Mouse (Mus musculus) intestine, embryonic 15.5 days (tissue): Measurements from ENCODE around the gene Snrnp35. TPM values are rescaled to one million over a fixed set of nuclear protein-coding genes. Genes with fewer than 3 reads are reported as not detected.
A peak's percentile ranks its signal among the peaks of the same experiment; 100 is the strongest.

Experiments used
- ATAC-seq: fragments of 200-750 bp; cut with Nextera tagmentation; 2 replicates; pipeline ENCODE4 v1.8.0; 2017; ENCODE audit warnings: moderate TSS enrichment, moderate library complexity
- H3K27ac ChIP-seq: fragments of 300-500 bp; sonication (generic); 2 replicates; pipeline ENCODE4 v1.5.1; 2015; ENCODE audit warnings: mild to moderate bottlenecking, inconsistent platforms
- H3K27me3 ChIP-seq: fragments of 300-500 bp; sonication (generic); replicated peaks from 2 replicates; pipeline ENCODE4 v1.6.1; 2015; ENCODE audit warnings: inconsistent platforms
- H3K36me3 ChIP-seq: fragments of 300-500 bp; sonication (generic); 2 replicates; pipeline ENCODE4 v1.6.1; 2015; ENCODE audit warnings: inconsistent platforms
- H3K4me1 ChIP-seq: fragments of 300-500 bp; sonication (generic); replicated peaks from 2 replicates; pipeline ENCODE4 v1.6.1; 2015; ENCODE audit warnings: inconsistent platforms
- H3K4me2 ChIP-seq: fragments of 300-500 bp; sonication (generic); replicated peaks from 2 replicates; pipeline ENCODE4 v1.6.1; 2015; ENCODE audit warnings: mild to moderate bottlenecking, inconsistent platforms
- H3K4me3 ChIP-seq: fragments of 300-500 bp; sonication (generic); replicated peaks from 2 replicates; pipeline ENCODE4 v1.5.1; 2015; ENCODE audit warnings: inconsistent platforms
- H3K9ac ChIP-seq: fragments of 300-500 bp; sonication (generic); 2 replicates; pipeline ENCODE4 v1.6.1; 2015; ENCODE audit warnings: inconsistent platforms
- H3K9me3 ChIP-seq: fragments of 300-500 bp; sonication (generic); 2 replicates; pipeline ENCODE4 v1.6.1; 2016; ENCODE audit warnings: inconsistent platforms
- WGBS: fragments of 180-500 bp; shearing (Covaris S2); methylation state at CpG from one replicate; pipeline ENCODE4 v1.1.7; 2015; 5-methylcytosine and 5-hydroxymethylcytosine counted together
- polyA plus RNA-seq: library from polyadenylated mRNA; unstranded; fragments of >200 nt; fragmentation: Nextera tagmentation; extraction: Ambion mirVana; gene quantifications from 2 replicates; pipeline ENCODE4 v1.2.1, GENCODE M21; 2015

The Snrnp35 gene
- polyA plus RNA-seq, 1 experiment from 2014 or later = 21.4 TPM

DNA sequence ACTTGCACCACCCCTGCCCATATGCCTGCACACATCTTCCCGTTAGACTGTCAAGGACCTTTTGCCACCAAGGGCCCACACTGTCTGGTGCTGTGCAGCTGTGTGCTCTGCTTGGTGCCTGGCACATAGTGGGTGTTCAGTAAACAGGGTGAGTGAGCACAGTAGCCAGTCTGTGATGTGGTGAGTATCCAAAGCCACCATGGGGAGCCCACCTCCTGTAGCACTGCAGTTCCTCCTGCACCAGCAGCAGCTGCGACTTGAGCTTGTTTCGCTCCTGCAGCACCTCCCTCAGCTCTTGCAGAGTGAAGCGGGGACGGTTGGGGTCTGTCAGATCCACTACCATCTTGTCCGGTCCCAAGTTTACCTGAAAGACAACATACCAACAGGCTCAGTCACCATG is 13.4 kb upstream of the Snrnp35 start:
- H3K4me1 ChIP-seq = no peaks in the 10 kb centered on the region
- no peak for ATAC-seq
- WGBS = 92% methylated on average over 6 of the region's 6 CpGs
- no peak overlapping the region for H3K9ac ChIP-seq
- no peak overlapping the region for H3K4me2 ChIP-seq
- no peak overlapping the region for H3K27ac ChIP-seq
- no peaks in the 10 kb centered on the region for H3K27me3 ChIP-seq
- no peak overlapping the region for H3K4me3 ChIP-seq
- H3K36me3 ChIP-seq = peaks cover 8% of the 10 kb centered on the region
- no peaks in the 10 kb centered on the region for H3K9me3 ChIP-seq

- no peak for ATAC-seq
- WGBS = 80% methylated on average over 6 of the region's 6 CpGs
- no peaks in the 10 kb centered on the region for H3K9me3 ChIP-seq
- no peak overlapping the region for H3K4me3 ChIP-seq
- H3K36me3 ChIP-seq = peaks cover 8% of the 10 kb centered on the region
- H3K4me1 ChIP-seq = no peaks in the 10 kb centered on the region
- no peak overlapping the region for H3K4me2 ChIP-seq
- H3K27ac ChIP-seq = no peak overlapping the region
- H3K9ac ChIP-seq = no peak overlapping the region
- no peaks in the 10 kb centered on the region for H3K27me3 ChIP-seq
Observed at GRCm38 (mm10) chr5:124470591-124471171, 12.3 kb upstream of the Snrnp35 start.

DNA sequence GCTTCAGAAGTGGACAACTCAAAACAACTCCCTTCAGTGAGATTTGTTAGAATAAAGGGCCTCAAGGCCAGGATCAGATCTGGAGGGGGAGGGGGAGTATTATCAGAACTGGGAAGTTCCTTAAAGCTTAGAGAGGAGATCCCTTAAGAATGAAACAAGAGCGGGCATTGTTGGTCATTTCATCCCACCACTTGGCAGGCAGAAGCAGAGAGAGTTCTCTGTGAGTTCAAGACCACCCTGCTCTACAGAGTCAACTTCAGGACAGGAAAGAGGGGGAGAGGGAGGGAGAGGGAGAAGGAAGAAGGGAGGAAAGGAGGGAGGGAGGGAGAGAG is 4.1 kb upstream of the Snrnp35 start:
- H3K4me1 ChIP-seq = peaks cover 8% of the 10 kb centered on the region
- H3K27me3 ChIP-seq = no peaks in the 10 kb centered on the region
- H3K9me3 ChIP-seq = no peaks in the 10 kb centered on the region
- no peak for ATAC-seq
- no peak overlapping the region for H3K4me2 ChIP-seq
- H3K36me3 ChIP-seq = no peaks in the 10 kb centered on the region
- H3K4me3 ChIP-seq = no peak overlapping the region
- H3K9ac ChIP-seq = no peak overlapping the region
- H3K27ac ChIP-seq = no peak overlapping the region
- 70% methylated on average over 1 of the region's 1 CpGs for WGBS

DNA sequence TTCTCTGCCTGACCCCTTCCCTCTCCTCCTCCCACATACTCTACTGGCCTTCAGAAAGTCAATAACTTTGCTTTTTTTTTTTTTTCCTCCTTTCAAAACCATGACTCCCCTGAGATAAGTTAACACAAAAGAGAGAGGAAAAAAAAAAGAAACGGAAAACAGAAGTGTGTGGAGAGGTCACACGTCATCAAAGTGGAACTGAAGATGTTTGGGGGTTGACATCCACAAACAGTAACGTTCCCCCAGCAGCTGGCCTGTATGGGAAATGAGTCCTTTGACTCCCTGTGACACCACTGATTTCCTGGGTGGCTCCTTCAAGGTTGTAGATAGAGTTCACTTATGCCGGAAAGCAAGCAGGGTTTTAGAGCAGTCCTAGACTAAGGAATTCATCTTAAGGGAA is 2.8 kb upstream of the Snrnp35 start:
- Histone ChIP-seq H3K4me3 (no peak overlapping the region), H3K27ac (no peak overlapping the region), H3K9me3 (no peaks in the 10 kb centered on the region), H3K4me2 (no peak overlapping the region), H3K36me3 (no peaks in the 10 kb centered on the region), H3K9ac (no peak overlapping the region), H3K27me3 (no peaks in the 10 kb centered on the region), H3K4me1 (peaks cover 8% of the 10 kb centered on the region)
- 77% methylated on average over 4 of the region's 4 CpGs for WGBS
- no peak for ATAC-seq

- no peak for ATAC-seq
- WGBS = 88% methylated on average over 4 of the region's 4 CpGs
- Histone ChIP-seq H3K4me3 (no peak overlapping the region), H3K9me3 (no peaks in the 10 kb centered on the region), H3K27ac (no peak overlapping the region), H3K27me3 (no peaks in the 10 kb centered on the region), H3K4me1 (peaks cover 8% of the 10 kb centered on the region), H3K4me2 (no peak overlapping the region), H3K9ac (no peak overlapping the region), H3K36me3 (no peaks in the 10 kb centered on the region)
Observed at GRCm38 (mm10) chr5:124481714-124482113, 1.2 kb upstream of the Snrnp35 start.

- no peak for ATAC-seq
- Histone ChIP-seq H3K27me3 (no peaks in the 10 kb centered on the region), H3K4me2 (peak overlapping the region; percentile 70), H3K36me3 (no peaks in the 10 kb centered on the region), H3K27ac (peak overlapping the region; percentile 99), H3K9ac (peak overlapping the region; percentile 74), H3K4me1 (peaks cover 8% of the 10 kb centered on the region), H3K9me3 (no peaks in the 10 kb centered on the region), H3K4me3 (peak overlapping the region; percentile 55)
- 3% methylated on average over 13 of the region's 13 CpGs for WGBS
Observed at GRCm38 (mm10) chr5:124482436-124482965, 433 bp upstream of the Snrnp35 start.

DNA sequence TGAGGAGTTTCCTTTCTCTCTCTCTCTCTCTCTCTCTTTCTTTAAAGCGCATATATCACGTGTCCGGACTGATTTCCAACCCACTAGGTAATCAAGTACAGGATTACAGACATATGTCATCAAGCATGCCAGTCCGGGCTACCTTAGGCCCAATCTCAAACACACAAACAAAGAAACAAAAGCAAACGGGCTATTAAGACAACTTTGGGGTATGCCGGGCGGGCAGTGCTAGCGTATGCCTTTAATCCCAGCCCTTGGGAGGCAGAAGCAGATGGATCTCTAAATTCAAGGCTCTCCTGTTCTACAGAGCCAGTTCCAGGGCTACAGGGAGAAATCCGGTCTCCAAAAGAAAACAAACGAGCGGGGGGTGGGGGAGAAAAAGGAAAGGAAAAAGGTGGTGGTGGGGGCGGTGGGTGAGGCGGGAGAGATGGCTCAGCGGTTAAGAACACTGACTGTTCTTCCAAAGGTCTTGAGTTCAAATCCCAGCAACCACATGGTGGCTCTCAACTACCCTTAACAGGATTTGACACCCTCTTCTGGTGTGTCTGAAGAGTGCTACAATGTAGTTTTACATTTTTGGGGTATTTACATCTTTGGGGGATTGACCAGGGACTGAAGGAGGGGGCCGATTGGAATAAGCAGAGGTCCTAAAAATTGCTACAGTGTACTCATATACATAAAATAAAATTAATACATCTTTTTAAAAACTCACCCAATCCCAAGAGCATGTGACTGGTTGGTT is 892 bp downstream of the Snrnp35 start:
- Histone ChIP-seq H3K9ac (peak overlapping the region; percentile 74), H3K36me3 (no peaks in the 10 kb centered on the region), H3K9me3 (no peaks in the 10 kb centered on the region), H3K27me3 (no peaks in the 10 kb centered on the region), H3K4me2 (peak overlapping the region; percentile 70), H3K4me3 (peak overlapping the region; percentile 55), H3K27ac (peak overlapping the region; percentile 99), H3K4me1 (peaks cover 4% of the 10 kb centered on the region; the same call in 1 of the 2 replicates)
- ATAC-seq = peak; percentile 52
- 7% methylated on average over 15 of the region's 15 CpGs for WGBS

DNA sequence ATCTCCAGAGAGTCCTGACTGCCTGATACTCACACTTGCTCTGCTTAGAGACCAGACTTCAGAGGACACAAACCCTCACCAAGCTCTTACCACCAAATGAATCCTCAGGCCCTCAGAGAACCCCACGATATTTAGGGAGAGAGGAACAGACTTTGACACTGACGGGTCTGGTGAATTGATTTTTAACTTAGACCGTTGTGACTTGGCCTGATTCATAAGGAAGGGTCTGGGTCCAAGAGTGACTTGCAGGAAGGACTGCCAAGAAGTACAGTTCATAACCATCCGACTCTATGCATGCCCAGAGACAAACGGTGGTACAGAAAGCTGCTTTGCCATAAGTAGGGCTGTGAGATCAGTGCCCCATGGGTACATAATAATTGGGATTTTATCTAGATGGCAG is 2.7 kb downstream of the Snrnp35 start:
- Histone ChIP-seq H3K9me3 (no peaks in the 10 kb centered on the region), H3K36me3 (no peaks in the 10 kb centered on the region), H3K4me3 (no peak overlapping the region), H3K9ac (no peak overlapping the region), H3K27ac (no peak overlapping the region), H3K27me3 (no peaks in the 10 kb centered on the region), H3K4me1 (0 out of 2 replicates have a peak, but pooled peaks cover 2% of the 10 kb centered on the region), H3K4me2 (no peak overlapping the region)
- no peak for ATAC-seq
- WGBS = 92% methylated on average over 5 of the region's 5 CpGs

DNA sequence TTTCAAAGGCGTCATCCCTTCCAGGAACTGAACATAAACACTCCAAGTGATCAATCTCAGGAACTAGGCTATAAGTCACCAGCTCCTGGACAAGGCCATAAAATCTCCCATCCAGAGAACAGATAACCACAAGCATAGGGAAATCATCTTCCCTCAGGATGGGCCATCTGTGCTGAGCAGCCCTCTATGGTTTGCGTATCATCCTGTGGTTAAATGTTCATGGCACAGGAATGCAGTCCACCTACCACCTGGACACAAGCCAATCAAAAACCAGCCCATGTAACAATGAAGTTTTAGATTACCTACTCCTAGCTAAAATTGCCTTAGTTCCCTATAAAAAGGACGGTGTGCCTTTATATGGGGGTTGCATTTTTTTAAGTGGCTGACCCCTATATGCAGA is 6.0 kb downstream of the Snrnp35 start:
- Histone ChIP-seq H3K36me3 (0 out of 2 replicates have a peak, but pooled peaks cover 11% of the 10 kb centered on the region), H3K9ac (no peak overlapping the region), H3K9me3 (no peaks in the 10 kb centered on the region), H3K4me2 (no peak overlapping the region), H3K27ac (no peak overlapping the region), H3K27me3 (no peaks in the 10 kb centered on the region), H3K4me3 (no peak overlapping the region), H3K4me1 (no peaks in the 10 kb centered on the region)
- 85% methylated on average over 3 of the region's 3 CpGs for WGBS
- ATAC-seq = no peak

- 0 out of 2 replicates have a peak, but pooled peaks cover 4% of the 10 kb centered on the region for H3K4me1 ChIP-seq
- WGBS = 69% methylated on average over 4 of the region's 4 CpGs
- no peaks in the 10 kb centered on the region for H3K27me3 ChIP-seq
- H3K9me3 ChIP-seq = no peaks in the 10 kb centered on the region
- H3K27ac ChIP-seq = no peak overlapping the region
- no peak overlapping the region for H3K4me3 ChIP-seq
- H3K9ac ChIP-seq = no peak overlapping the region
- no peak overlapping the region for H3K4me2 ChIP-seq
- H3K36me3 ChIP-seq = peaks cover 11% of the 10 kb centered on the region; the same call in 1 of the 2 replicates
- ATAC-seq = no peak
Observed at GRCm38 (mm10) chr5:124491732-124492131, 8.8 kb downstream of the Snrnp35 start.

GRCm38 (mm10) chr5:124492618-124493017 is 9.7 kb downstream of the Snrnp35 start:
- 87% methylated on average over 4 of the region's 4 CpGs for WGBS
- Histone ChIP-seq H3K36me3 (peaks cover 11% of the 10 kb centered on the region; the same call in 1 of the 2 replicates), H3K4me1 (peaks cover 6% of the 10 kb centered on the region; the same call in 1 of the 2 replicates), H3K9me3 (no peaks in the 10 kb centered on the region), H3K27me3 (no peaks in the 10 kb centered on the region), H3K27ac (no peak overlapping the region), H3K4me2 (no peak overlapping the region), H3K9ac (no peak overlapping the region), H3K4me3 (no peak overlapping the region)
- no peak for ATAC-seq

DNA sequence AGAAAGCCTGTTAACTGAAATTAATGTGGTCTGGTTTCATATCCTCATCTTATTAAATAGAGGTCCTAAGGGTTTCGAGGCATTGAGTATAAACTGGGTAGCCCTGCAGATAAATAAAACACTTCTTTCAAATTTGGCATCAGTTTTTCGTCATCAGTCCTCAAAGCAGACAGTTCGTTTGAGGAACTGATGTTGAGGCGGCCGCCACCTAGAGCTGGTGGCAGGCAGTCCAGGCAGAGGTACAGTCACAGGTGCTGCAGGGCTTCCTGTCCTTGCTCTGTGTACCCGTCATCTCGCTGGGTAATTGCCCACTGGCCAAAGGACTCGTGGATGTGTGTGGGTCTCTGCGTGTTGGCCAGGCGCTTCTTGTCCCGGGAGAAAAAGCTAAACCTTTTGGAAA is 10.5 kb downstream of the Snrnp35 start:
- Histone ChIP-seq H3K27me3 (no peaks in the 10 kb centered on the region), H3K4me2 (no peak overlapping the region), H3K36me3 (peaks cover 11% of the 10 kb centered on the region; the same call in 1 of the 2 replicates), H3K27ac (no peak overlapping the region), H3K9me3 (no peaks in the 10 kb centered on the region), H3K4me1 (peaks cover 6% of the 10 kb centered on the region; the same call in 1 of the 2 replicates), H3K9ac (no peak overlapping the region), H3K4me3 (no peak overlapping the region)
- ATAC-seq = no peak
- WGBS = 81% methylated on average over 11 of the region's 11 CpGs
